Mouse (Mus musculus): ENCODE results near the gene B4galnt1. TPM values are rescaled to one million over a fixed set of nuclear protein-coding genes. Genes with fewer than 3 reads are reported as not detected.
"Not testable (repeated sequence)": the region's sequence is repeated elsewhere in the genome, so short reads cannot be mapped to it uniquely, and the experiment has no call there.

The B4galnt1 gene
- polyA plus RNA-seq, 1 experiment from 2014 or later: 6.9 TPM

DNA sequence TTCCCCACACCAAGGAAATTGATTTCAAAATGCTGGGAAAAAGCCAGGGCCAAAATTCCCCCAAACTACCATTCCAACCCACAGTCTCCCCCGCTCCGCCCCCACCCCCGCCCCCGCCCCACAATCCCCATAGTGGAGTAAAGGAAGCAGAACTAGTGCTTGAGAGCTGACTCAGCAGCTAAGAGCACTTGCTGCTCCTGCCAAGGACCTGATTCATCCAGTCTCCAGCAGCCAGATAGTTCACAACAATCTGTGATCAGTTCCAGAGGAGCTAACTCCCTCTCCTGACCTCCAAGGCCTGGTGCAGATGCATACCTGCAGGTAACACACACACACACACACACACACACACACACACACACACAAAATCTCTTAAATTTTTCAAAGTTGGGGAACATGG, 35.6 kb upstream of the B4galnt1 start:
- no peak for ATAC-seq (ENCODE audit: low FRiP score, low read depth)
- H3K9me3 ChIP-seq: no peaks in the 10 kb centered on the region
- 68% methylated on average over 4 of the region's 4 CpGs for WGBS
- H3K4me2 ChIP-seq (replicated peaks): no peak overlapping the region
- H3K27me3 ChIP-seq: no peaks in the 10 kb centered on the region
- no peaks in the 10 kb centered on the region for H3K36me3 ChIP-seq
- no peak overlapping the region for H3K4me3 ChIP-seq
- H3K4me1 ChIP-seq: no peaks in the 10 kb centered on the region
- no peak overlapping the region for H3K9ac ChIP-seq
- H3K27ac ChIP-seq: no peak overlapping the region

DNA sequence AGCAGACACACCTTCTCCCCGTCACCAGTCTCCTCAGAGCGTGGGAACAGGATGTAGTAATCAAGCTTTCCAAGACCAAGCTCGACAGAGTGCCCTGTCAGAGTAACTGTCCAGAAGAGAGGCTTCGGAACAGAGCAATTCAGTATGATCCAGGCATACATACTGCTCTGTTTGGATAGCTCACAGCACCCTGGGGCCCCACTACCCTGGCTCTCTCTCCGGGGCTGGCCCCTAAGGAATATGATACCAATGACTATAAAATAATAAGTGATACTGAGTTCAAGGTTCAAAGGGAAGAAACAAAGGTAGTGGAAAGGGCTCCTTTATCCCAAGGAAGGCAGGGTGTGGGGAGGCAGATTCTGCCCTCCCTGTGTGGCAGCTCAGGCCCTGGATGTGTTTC, 32.6 kb upstream of the B4galnt1 start:
- WGBS: 64% methylated on average over 5 of the region's 5 CpGs
- no peak for ATAC-seq (ENCODE audit: low FRiP score, low read depth)
- Histone ChIP-seq H3K27me3 (no peaks in the 10 kb centered on the region), H3K9ac (no peak overlapping the region), H3K9me3 (no peaks in the 10 kb centered on the region), H3K27ac (no peak overlapping the region), H3K4me3 (no peak overlapping the region), H3K36me3 (no peaks in the 10 kb centered on the region), H3K4me1 (no peaks in the 10 kb centered on the region), H3K4me2 (replicated peaks) (no peak overlapping the region)

DNA sequence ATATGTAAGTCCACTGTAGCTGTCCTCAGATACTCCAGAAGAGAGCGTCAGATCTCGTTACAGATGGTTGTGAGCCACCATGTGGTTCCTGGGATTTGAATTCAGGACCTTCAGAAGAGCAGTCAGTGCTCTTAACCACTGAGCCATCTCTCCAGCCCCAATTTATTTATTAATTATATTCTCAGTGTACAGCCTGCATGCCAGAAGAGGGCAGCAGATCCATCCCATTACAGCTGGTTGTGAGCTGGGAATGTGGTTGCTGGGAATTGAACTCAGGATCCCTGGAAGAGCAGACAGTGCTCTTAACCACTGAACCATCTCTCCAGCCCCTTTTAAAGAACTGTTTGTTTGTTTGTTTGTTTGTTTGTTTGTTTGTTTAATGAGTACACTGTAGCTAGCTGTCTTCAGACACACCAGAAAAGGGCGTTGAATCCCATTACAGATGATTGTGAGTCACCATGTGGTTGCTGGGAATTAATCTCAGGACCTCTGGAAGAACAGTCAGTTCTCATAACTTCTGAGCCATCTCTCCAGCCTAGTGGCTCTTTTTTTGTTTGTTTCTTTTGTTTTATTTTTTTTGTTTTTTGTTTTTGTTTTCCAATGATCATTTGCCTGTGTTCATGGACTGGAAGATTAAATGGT, 30.5 kb upstream of the B4galnt1 start:
- not testable (repeated sequence) for H3K4me2 ChIP-seq (replicated peaks); H3K4me1 ChIP-seq; H3K9ac ChIP-seq; H3K36me3 ChIP-seq; H3K27me3 ChIP-seq; ATAC-seq (ENCODE audit: low FRiP score, low read depth); H3K9me3 ChIP-seq; H3K4me3 ChIP-seq; H3K27ac ChIP-seq
- WGBS: 91% methylated on average over 3 of the region's 3 CpGs

DNA sequence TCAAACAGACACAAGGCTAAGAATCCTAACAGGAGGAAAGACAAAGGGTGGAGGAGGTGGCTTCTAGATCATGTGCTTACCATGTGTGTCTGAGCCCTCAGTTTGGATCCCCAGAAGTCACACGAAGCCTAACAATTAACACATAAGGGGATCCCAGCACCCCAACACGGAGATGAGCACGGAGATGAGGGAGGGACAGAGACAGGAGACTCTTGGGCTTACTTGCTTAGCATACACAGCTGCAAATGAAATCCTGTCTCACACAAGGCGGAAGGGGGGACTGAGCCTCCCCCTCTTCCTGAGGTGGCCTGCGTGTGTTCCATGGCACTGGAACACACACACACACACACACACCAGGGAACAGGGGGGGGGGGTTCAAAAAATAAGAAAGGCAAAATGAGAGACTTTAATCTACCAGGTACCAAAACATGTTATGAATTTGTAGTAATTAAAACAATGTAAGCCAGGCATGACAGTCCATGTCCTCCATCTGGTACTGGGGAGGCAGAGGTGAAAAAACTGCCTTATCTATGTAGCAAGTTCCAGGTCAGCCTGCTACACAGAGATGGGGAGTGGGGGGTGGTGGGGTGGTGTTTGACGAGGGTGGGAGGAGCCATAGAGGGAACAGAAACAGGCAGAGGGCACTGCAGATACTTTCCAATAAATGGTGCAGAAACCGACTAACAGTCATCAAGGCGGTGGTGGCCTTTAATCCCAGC, 29.7 kb upstream of the B4galnt1 start:
- Histone ChIP-seq H3K4me3 (no peak overlapping the region), H3K4me1 (no peaks in the 10 kb centered on the region), H3K36me3 (no peaks in the 10 kb centered on the region), H3K9ac (no peak overlapping the region), H3K27ac (no peak overlapping the region), H3K27me3 (no peaks in the 10 kb centered on the region), H3K4me2 (replicated peaks) (no peak overlapping the region), H3K9me3 (no peaks in the 10 kb centered on the region; the same call in 1 of the 2 replicates)
- 36% methylated on average over 8 of the region's 8 CpGs for WGBS
- no peak for ATAC-seq (ENCODE audit: low FRiP score, low read depth)

DNA sequence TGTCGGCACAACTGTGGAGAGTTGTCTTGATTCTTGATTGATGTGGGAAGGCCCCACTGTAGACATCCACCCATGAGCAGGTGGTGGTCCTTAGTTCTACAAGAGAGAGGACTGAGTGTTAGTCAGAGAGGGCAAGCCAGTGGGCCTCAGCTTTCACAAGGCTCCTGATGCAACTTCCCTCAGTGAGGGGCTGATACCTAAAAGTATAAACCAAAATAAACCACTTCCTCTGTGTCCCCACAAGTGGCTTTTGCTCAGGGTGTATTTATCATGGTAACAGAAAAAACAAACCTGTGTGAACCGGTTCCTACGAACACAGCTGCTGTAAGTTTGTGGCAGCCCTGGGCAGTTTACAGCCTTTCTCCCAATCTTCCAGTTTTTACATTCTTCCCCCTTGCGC, 28.5 kb upstream of the B4galnt1 start:
- no peak overlapping the region for H3K9ac ChIP-seq
- ATAC-seq (ENCODE audit: low FRiP score, low read depth): no peak
- H3K9me3 ChIP-seq: no peaks in the 10 kb centered on the region; the same call in 1 of the 2 replicates
- no peak overlapping the region for H3K4me2 ChIP-seq (replicated peaks)
- H3K36me3 ChIP-seq: no peaks in the 10 kb centered on the region
- H3K4me3 ChIP-seq: no peak overlapping the region
- no peaks in the 10 kb centered on the region for H3K4me1 ChIP-seq
- H3K27ac ChIP-seq: no peak overlapping the region
- WGBS: 69% methylated on average over 4 of the region's 4 CpGs
- no peaks in the 10 kb centered on the region for H3K27me3 ChIP-seq

DNA sequence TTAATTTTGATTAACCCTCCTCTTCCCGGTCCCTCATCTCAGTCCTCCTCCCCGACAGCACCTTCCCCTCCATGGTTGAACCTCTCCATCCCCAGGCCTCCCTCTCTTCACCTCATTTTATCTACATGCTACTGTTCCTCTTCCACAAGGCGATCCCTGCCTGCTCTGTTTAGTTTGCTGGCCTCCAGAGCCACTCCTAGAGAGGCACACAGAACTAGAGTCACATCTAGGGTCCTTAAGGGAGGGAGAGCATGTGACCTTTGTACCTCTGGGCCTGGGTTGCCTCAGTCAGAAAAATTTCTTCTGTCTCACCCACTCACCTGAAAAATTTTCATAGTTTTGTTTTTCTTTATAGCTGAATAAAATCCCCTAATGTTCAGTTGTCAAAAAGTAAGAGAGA, 27.1 kb upstream of the B4galnt1 start:
- Histone ChIP-seq H3K27me3 (no peaks in the 10 kb centered on the region), H3K36me3 (no peaks in the 10 kb centered on the region), H3K4me3 (no peak overlapping the region), H3K4me2 (replicated peaks) (no peak overlapping the region), H3K4me1 (no peaks in the 10 kb centered on the region), H3K9me3 (no peaks in the 10 kb centered on the region; the same call in 1 of the 2 replicates), H3K27ac (no peak overlapping the region), H3K9ac (no peak overlapping the region)
- ATAC-seq (ENCODE audit: low FRiP score, low read depth): no peak
- 84% methylated on average over 3 of the region's 3 CpGs for WGBS

DNA sequence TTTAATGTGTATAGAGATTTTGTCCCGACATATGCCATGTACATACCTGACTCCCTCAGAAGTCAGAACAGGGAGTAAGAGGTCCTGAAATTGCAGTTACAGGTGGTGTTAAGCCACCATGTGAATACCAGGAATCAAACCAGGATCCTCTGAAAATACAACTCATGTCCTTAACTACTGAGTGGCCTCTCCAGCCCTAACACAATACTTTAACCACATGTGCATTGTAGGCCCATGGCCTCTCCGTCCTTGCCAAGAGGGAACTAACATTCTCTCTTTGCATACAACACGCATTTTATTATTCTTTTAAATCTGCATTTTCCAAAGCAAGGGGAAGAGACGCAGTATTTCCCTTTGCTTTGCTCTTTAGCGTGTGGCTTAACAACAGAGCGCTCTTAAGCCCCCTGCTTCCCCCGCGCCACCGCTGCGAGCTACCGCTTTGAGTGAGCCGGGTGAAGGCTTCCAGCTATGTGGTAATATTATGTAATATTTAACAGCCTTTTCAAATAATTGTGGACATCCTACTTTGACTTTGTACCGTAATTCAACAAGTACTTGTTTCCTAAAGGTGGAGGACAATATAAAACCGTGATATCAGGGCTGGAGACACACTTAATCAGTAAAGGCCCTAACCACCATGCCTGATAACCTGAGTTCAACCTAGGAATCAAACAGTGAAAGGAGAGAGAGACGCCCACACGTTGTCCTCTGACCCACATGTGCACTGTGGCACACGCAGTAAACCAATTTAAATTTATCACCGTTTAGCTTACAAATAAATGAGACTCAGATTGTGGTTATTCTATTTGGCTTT, 26.5 kb upstream of the B4galnt1 start:
- H3K36me3 ChIP-seq: no peaks in the 10 kb centered on the region
- H3K4me3 ChIP-seq: no peak overlapping the region
- WGBS: 86% methylated on average over 18 of the region's 18 CpGs
- no peaks in the 10 kb centered on the region for H3K4me1 ChIP-seq
- no peaks in the 10 kb centered on the region for H3K27me3 ChIP-seq
- no peak overlapping the region for H3K4me2 ChIP-seq (replicated peaks)
- no peak overlapping the region for H3K9ac ChIP-seq
- H3K9me3 ChIP-seq: no peaks in the 10 kb centered on the region; the same call in 1 of the 2 replicates
- ATAC-seq (ENCODE audit: low FRiP score, low read depth): no peak
- H3K27ac ChIP-seq: no peak overlapping the region

DNA sequence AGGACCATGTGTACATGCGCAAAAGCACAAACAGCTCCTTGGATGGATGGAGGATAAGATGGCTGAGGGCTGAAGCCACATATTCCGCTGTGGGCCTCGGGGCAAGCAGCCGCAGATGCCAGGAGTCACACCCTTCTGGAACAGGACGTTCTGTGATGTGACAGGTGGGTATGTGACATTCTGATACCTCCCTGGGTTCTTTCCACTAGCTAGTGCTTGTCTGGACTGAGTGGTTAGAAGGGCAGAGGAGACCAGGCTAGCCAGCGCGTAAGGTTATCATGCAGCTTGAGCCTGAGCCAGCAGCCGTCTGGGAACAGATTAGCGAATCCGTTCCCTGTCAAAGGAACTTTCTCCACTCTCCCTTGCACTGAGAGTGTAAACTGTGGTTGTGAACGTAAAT, 24.1 kb upstream of the B4galnt1 start:
- no peak overlapping the region for H3K4me3 ChIP-seq
- WGBS: 81% methylated on average over 11 of the region's 11 CpGs
- no peak overlapping the region for H3K27ac ChIP-seq
- H3K4me2 ChIP-seq (replicated peaks): no peak overlapping the region
- no peak for ATAC-seq (ENCODE audit: low FRiP score, low read depth)
- no peaks in the 10 kb centered on the region for H3K4me1 ChIP-seq
- H3K9ac ChIP-seq: no peak overlapping the region
- no peaks in the 10 kb centered on the region for H3K36me3 ChIP-seq
- H3K27me3 ChIP-seq: no peaks in the 10 kb centered on the region
- no peaks in the 10 kb centered on the region; the same call in 1 of the 2 replicates for H3K9me3 ChIP-seq

DNA sequence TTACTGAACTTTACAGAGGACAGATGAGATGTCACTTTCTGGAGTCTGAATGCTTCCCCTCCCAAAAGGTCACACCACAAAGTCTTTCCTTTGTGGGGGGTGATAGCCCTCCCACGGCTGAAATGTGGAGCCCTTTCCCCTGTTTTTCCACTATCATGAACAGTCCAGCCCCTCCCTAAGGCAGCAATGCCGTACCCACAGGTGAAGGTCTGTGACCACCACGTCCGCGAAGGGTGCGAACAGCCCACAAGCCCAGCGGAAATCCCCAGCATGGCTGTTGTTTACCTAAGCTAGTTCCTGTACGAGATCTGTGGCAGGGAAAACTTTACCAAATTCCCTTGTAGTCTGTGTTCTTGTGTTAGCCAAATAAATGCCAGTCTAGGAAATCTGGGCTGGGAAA, 23.5 kb upstream of the B4galnt1 start:
- H3K4me3 ChIP-seq: no peak overlapping the region
- WGBS: 75% methylated on average over 8 of the region's 8 CpGs

DNA sequence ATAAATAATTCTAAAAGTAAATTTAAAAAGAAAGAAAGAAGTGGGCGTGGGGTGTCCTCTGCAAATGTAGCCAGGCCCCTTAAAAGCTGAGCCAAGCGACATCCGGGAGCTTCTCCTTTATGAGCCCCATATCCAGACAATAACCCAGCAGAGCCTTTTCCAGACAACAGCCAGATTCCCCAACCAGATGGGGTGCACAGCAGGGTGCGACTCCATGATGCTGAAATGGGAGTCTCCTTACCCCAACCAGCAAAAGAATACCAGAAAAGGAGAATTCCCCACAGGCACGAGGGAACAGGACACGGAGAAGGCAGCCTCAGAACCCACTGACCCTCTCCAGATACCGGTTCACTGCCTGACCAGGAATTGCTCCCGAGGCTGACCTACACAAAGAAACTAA, 21.8 kb upstream of the B4galnt1 start:
- no peak overlapping the region for H3K4me3 ChIP-seq
- ATAC-seq (ENCODE audit: low FRiP score, low read depth): no peak
- H3K27me3 ChIP-seq: no peaks in the 10 kb centered on the region
- no peaks in the 10 kb centered on the region for H3K4me1 ChIP-seq
- no peak overlapping the region for H3K9ac ChIP-seq
- 80% methylated on average over 8 of the region's 8 CpGs for WGBS
- no peak overlapping the region for H3K4me2 ChIP-seq (replicated peaks)
- H3K27ac ChIP-seq: no peak overlapping the region
- no peaks in the 10 kb centered on the region for H3K36me3 ChIP-seq
- no peaks in the 10 kb centered on the region; the same call in 1 of the 2 replicates for H3K9me3 ChIP-seq

More for the DNA sequence above, 23.5 kb upstream of the B4galnt1 start:
- no peak for ATAC-seq (ENCODE audit: low FRiP score, low read depth)
- H3K9ac ChIP-seq: no peak overlapping the region
- H3K9me3 ChIP-seq: no peaks in the 10 kb centered on the region; the same call in 1 of the 2 replicates
- H3K4me1 ChIP-seq: no peaks in the 10 kb centered on the region
- H3K27me3 ChIP-seq: no peaks in the 10 kb centered on the region
- no peak overlapping the region for H3K4me2 ChIP-seq (replicated peaks)
- H3K36me3 ChIP-seq: no peaks in the 10 kb centered on the region
- no peak overlapping the region for H3K27ac ChIP-seq

DNA sequence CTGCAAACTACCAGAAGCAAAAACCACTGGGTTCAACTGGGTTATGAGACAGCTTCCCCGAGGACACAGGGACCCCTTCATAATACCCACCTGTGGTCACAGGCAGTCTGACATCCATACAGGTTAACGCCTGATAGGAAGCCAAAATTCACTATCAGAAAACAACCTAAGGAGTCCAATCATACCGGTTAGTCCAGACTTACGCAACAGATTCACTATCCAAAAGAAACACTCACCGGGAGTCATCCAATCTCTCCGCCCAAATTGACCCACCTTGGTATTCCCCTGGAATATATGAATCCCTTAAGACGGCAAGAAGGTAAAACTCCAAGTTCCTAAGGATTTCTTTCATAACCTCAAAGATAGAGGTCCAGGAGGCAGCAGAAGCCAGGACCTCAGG, 20.5 kb upstream of the B4galnt1 start:
- H3K27ac ChIP-seq: no peak overlapping the region
- H3K9ac ChIP-seq: no peak overlapping the region
- no peak overlapping the region for H3K4me3 ChIP-seq
- H3K4me2 ChIP-seq (replicated peaks): no peak overlapping the region
- WGBS: 90% methylated on average over 7 of the region's 7 CpGs
- H3K9me3 ChIP-seq: no peaks in the 10 kb centered on the region
- no peaks in the 10 kb centered on the region for H3K27me3 ChIP-seq
- H3K4me1 ChIP-seq: no peaks in the 10 kb centered on the region
- ATAC-seq (ENCODE audit: low FRiP score, low read depth): no peak
- no peaks in the 10 kb centered on the region for H3K36me3 ChIP-seq

DNA sequence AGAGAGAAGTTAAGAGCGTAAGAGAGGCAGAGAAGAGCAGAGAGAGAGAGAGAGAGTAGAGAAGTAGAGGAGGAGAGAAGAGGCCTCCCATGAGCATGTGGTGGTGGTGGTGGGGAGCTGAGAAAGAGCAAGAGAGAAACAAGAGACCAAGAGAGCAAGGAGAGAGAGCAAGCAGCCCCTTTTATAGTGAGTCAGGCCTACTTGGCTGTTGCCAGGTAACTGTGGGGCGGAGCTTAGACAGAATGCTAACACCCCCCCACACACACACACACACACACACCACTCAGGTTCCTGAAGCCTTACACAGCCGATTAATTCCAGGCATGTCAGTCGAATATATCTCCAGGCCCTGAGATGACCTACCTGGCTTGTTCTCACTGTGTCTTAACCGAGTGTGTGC, 19.7 kb upstream of the B4galnt1 start:
- 84% methylated on average over 5 of the region's 5 CpGs for WGBS
- no peak for ATAC-seq (ENCODE audit: low FRiP score, low read depth)
- no peak overlapping the region for H3K27ac ChIP-seq
- H3K4me3 ChIP-seq: no peak overlapping the region
- no peaks in the 10 kb centered on the region for H3K4me1 ChIP-seq
- H3K27me3 ChIP-seq: no peaks in the 10 kb centered on the region
- no peak overlapping the region for H3K9ac ChIP-seq
- H3K4me2 ChIP-seq (replicated peaks): no peak overlapping the region
- H3K9me3 ChIP-seq: no peaks in the 10 kb centered on the region
- no peaks in the 10 kb centered on the region for H3K36me3 ChIP-seq
